Mouse (Mus musculus): ENCODE data around the gene Sars2. TPM values are rescaled to one million over a fixed set of nuclear protein-coding genes. Genes with fewer than 3 reads are reported as not detected.

Sars2 gene
- polyA plus RNA-seq (2015; fragmentation: Nextera tagmentation; extraction: Ambion mirVana), result 7.9 and 8.5 TPM in 2 replicates

- Histone ChIP-seq H3K9ac (replicated peaks) (peak within 1 kb of the TSS; percentile 90), H3K4me2 (ENCODE audit: low read depth, low read length) (peak within 1 kb of the TSS; percentile 89), H3K4me1 (ENCODE audit: insufficient read depth) (peaks cover 16% of the 10 kb centered on the region), H3K27me3 (ENCODE audit: insufficient read depth, low read length) (no peaks in the 10 kb centered on the region), H3K9me3 (ENCODE audit: low read length) (no peaks in the 10 kb centered on the region), H3K4me3 (ENCODE audit: low read depth, low read length) (peak within 1 kb of the TSS; percentile 72), H3K36me3 (replicated peaks; ENCODE audit: insufficient read depth, low read length) (peaks cover 7% of the 10 kb centered on the region), H3K27ac (ENCODE audit: low read depth) (peak within 1 kb of the TSS; percentile 87)
- ATAC-seq (peak; percentile 97), DNase-seq (peak; percentile 96)
- under 1% methylated on average over 39 of the region's 39 CpGs for WGBS (ENCODE audit: insufficient replicate concordance)
- TF ChIP-seq CTCF (IDR thresholded peaks at IDR 0.05; ENCODE audit: low read depth) (peak; percentile 97), EP300 (IDR thresholded peaks at IDR 0.05; ENCODE audit: low read depth) (no peak)
These were observed at the start of gene Sars2, which contains the start of gene Mrps12 for GRCm38 (mm10) chr7:28741709-28742438. Sars2 (plus strand) TSS chr7:28741992. Mrps12 (minus strand) TSS chr7:28741820.

DNA sequence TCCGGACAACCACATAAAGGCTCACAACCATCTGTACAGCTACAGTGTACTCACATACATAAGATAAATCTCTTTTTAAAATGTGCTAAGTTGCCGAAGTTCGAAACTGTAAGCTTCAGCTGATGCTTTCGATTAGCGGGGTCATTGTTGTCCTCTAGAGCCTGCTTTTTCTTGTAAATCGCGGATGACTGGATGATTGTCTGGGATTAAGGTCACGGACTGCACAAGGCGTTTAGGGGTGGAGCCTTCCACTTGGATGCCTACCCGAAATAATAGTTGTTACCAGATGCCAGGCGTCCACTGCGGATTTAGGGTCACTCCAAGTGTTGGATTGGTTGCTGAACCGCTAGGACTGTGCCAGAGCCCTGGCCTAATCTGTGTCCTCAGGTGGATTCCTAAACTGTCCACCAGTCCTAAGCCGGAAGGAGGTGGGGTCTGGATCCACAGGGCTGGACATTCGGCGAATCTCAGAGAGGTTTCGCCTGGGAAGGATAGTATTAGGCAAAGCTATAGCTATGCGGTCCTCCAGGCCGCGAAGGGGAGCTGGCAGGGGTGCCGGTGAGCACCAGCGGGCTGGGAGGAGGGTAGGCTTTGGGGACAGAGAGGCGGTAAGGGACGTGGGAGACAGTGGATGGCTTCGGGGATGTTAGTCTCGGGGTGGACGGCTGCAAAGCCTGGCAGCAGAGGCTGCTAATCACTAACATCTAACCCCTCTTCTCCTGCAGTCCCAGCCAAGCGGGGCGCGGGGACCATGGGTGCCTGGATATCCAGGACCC, 49.1 kb upstream of the Sars2 start, which contains the start of gene Fbxo27:
Gene Fbxo27 (plus strand): TSS at position 305 of the 776 bp plus-strand sequence.
- H3K27ac ChIP-seq (ENCODE audit: low read depth), result no peak within 1 kb of the TSS
- H3K4me2 ChIP-seq (ENCODE audit: low read depth, low read length), result peak within 1 kb of the TSS; percentile 66
- 39% methylated on average over 28 of the region's 30 CpGs for WGBS (ENCODE audit: insufficient replicate concordance)
- peak within 1 kb of the TSS; percentile 29 for H3K4me3 ChIP-seq (ENCODE audit: low read depth, low read length)
- no peaks in the 10 kb centered on the region for H3K36me3 ChIP-seq (replicated peaks; ENCODE audit: insufficient read depth, low read length)
- ATAC-seq, result peak; percentile 18; the same call in 1 of the 2 replicates
- peak within 1 kb of the TSS; percentile 26; the same call in 1 of the 2 replicates for H3K9ac ChIP-seq (replicated peaks)
- peaks cover 21% of the 10 kb centered on the region for H3K27me3 ChIP-seq (ENCODE audit: insufficient read depth, low read length)
- peaks cover 7% of the 10 kb centered on the region; the same call in 1 of the 2 replicates for H3K4me1 ChIP-seq (ENCODE audit: insufficient read depth)
- no peak for TF ChIP-seq EP300 (IDR thresholded peaks at IDR 0.05; ENCODE audit: low read depth)
- TF ChIP-seq CTCF (IDR thresholded peaks at IDR 0.05; ENCODE audit: low read depth), result no peak
- DNase-seq, result no peak
- H3K9me3 ChIP-seq (ENCODE audit: low read length), result no peaks in the 10 kb centered on the region

GRCm38 (mm10) chr7:28693321-28693966, 48.3 kb upstream of the Sars2 start:
- WGBS (ENCODE audit: insufficient replicate concordance), result 1% methylated on average over 33 of the region's 38 CpGs
- DNase-seq (peak; percentile 70), ATAC-seq (peak; percentile 78)
- Histone ChIP-seq H3K9me3 (ENCODE audit: low read length) (no peaks in the 10 kb centered on the region), H3K4me3 (ENCODE audit: low read depth, low read length) (peak overlapping the region; percentile 29), H3K27me3 (ENCODE audit: insufficient read depth, low read length) (peaks cover 21% of the 10 kb centered on the region), H3K36me3 (replicated peaks; ENCODE audit: insufficient read depth, low read length) (no peaks in the 10 kb centered on the region), H3K27ac (ENCODE audit: low read depth) (no peak overlapping the region), H3K4me1 (ENCODE audit: insufficient read depth) (peaks cover 7% of the 10 kb centered on the region; the same call in 1 of the 2 replicates), H3K9ac (replicated peaks) (peak overlapping the region; percentile 26; the same call in 1 of the 2 replicates), H3K4me2 (ENCODE audit: low read depth, low read length) (peak overlapping the region; percentile 66)
- no peak for TF ChIP-seq EP300 (IDR thresholded peaks at IDR 0.05; ENCODE audit: low read depth)
- no peak for TF ChIP-seq CTCF (IDR thresholded peaks at IDR 0.05; ENCODE audit: low read depth)

GRCm38 (mm10) chr7:28694423-28694822, 47.4 kb upstream of the Sars2 start:
- 19% methylated on average over 14 of the region's 14 CpGs for WGBS (ENCODE audit: insufficient replicate concordance)
- peaks cover 21% of the 10 kb centered on the region for H3K27me3 ChIP-seq (ENCODE audit: insufficient read depth, low read length)
- no peak overlapping the region for H3K27ac ChIP-seq (ENCODE audit: low read depth)
- DNase-seq, result no peak
- TF ChIP-seq CTCF (IDR thresholded peaks at IDR 0.05; ENCODE audit: low read depth) (no peak), EP300 (IDR thresholded peaks at IDR 0.05; ENCODE audit: low read depth) (no peak)
- ATAC-seq, result no peak
- H3K4me2 ChIP-seq (ENCODE audit: low read depth, low read length), result peak overlapping the region; percentile 31; the same call in 1 of the 2 replicates
- no peaks in the 10 kb centered on the region for H3K36me3 ChIP-seq (replicated peaks; ENCODE audit: insufficient read depth, low read length)
- H3K4me1 ChIP-seq (ENCODE audit: insufficient read depth), result peaks cover 7% of the 10 kb centered on the region; the same call in 1 of the 2 replicates
- no peak overlapping the region for H3K4me3 ChIP-seq (ENCODE audit: low read depth, low read length)
- H3K9me3 ChIP-seq (ENCODE audit: low read length), result no peaks in the 10 kb centered on the region
- no peak overlapping the region for H3K9ac ChIP-seq (replicated peaks)

DNA sequence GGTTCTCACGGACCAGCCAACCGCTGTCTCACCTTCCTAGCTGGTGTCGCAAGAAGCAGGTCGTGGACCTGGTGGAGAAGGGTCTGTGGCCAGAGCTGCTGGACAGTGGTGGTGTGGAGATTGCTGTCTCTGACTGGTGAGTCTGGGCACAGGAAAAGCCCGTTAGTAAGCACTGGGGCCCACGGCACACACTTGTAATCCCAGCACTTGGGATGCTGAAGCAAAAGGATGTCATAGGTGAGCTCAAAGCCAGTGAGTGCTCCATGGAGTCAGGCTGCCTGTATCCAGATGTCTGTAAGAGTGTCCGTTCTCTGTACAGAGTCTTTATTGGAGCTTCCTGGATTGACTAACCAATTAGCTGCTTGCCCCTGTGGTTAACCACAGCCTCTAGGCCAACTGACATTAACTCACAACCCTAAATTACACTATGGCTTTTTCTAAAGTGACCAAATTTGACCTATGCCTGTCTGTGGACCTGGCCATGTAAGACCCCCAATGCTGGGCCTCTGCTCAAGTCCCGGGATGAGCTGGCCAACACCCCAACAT, 46.8 kb upstream of the Sars2 start:
- Histone ChIP-seq H3K27me3 (ENCODE audit: insufficient read depth, low read length) (peaks cover 21% of the 10 kb centered on the region), H3K36me3 (replicated peaks; ENCODE audit: insufficient read depth, low read length) (no peaks in the 10 kb centered on the region), H3K4me3 (ENCODE audit: low read depth, low read length) (no peak overlapping the region), H3K9me3 (ENCODE audit: low read length) (no peaks in the 10 kb centered on the region), H3K9ac (replicated peaks) (no peak overlapping the region), H3K4me2 (ENCODE audit: low read depth, low read length) (no peak overlapping the region), H3K4me1 (ENCODE audit: insufficient read depth) (peaks cover 7% of the 10 kb centered on the region; the same call in 1 of the 2 replicates), H3K27ac (ENCODE audit: low read depth) (no peak overlapping the region)
- DNase-seq (no peak), ATAC-seq (no peak)
- TF ChIP-seq CTCF (IDR thresholded peaks at IDR 0.05; ENCODE audit: low read depth), result no peak
- TF ChIP-seq EP300 (IDR thresholded peaks at IDR 0.05; ENCODE audit: low read depth), result no peak
- 50% methylated on average over 8 of the region's 8 CpGs for WGBS (ENCODE audit: insufficient replicate concordance)

All from liver, postnatal 0 days (tissue).